Mouse (Mus musculus): ENCODE results near the gene Tusc2.
"Not testable (repeated sequence)": the region's sequence is repeated elsewhere in the genome, so short reads cannot be mapped to it uniquely, and the experiment has no call there.

Gene Tusc2

DNA sequence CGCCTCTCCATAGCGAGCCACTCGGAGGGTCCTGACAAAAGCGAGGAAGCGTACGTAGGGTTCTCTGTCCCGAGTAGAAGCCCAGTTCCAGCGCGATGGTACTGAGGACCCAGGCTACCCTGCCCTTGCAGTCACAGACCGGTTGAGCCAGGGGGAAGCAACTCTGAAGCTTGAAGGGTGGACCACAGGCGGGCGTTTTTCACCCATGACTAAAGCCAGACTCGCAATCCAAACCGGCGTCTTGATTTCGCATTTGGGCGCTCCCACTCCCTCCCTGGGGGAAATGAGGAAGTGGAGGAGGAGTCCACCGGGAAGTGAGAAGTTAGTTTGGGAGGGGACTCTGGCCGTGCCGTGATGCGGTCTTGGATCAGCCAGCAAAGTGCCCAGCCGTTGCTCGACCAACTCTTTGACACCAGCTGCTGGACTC, 8.0 kb upstream of the Tusc2 start:
- H3K4me1 ChIP-seq (replicated peaks; ENCODE audit: low read depth, low read length): peaks cover 62% of the 10 kb centered on the region
- peak overlapping the region; percentile 87 for H3K4me3 ChIP-seq (replicated peaks; ENCODE audit: low read length)
- TF ChIP-seq POU5F1 (IDR thresholded peaks at IDR 0.05; ENCODE audit: borderline replicate concordance, low read length) (no peak), NANOG (IDR thresholded peaks at IDR 0.05; ENCODE audit: borderline replicate concordance, low read length) (no peak), CTCF (conservative IDR thresholded peaks at IDR 0.05; ENCODE audit: low read length) (no peak)
- H3K9me3 ChIP-seq (ENCODE audit: low read length): no peaks in the 10 kb centered on the region
- peaks cover 36% of the 10 kb centered on the region for H3K27me3 ChIP-seq (ENCODE audit: insufficient read depth, low read length)
- H3K36me3 ChIP-seq (ENCODE audit: insufficient read depth, low read length): peaks cover 37% of the 10 kb centered on the region

DNA sequence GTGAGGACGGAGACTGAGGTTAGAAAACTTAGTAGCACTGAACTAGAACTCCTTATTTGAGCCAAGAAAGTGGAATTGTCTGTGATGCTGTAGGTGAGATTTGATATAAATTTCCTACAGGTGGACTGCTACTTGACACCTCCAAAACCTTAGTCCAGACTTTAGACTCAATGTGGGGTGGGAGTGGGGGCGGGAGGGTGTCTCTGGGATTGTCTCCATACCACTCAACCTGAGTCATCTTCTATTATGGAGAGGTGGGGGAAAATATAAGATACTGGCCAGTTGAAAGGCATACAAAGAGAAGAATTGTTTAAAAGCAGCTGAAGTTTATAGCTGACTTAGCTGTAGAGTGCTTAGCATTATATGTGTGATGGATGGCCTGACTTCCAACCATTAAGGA, 7.4 kb upstream of the Tusc2 start:
- Histone ChIP-seq H3K36me3 (ENCODE audit: insufficient read depth, low read length) (peaks cover 44% of the 10 kb centered on the region), H3K9me3 (ENCODE audit: low read length) (no peaks in the 10 kb centered on the region), H3K4me3 (replicated peaks; ENCODE audit: low read length) (peak overlapping the region; percentile 87), H3K27me3 (ENCODE audit: insufficient read depth, low read length) (peaks cover 30% of the 10 kb centered on the region), H3K4me1 (replicated peaks; ENCODE audit: low read depth, low read length) (peaks cover 56% of the 10 kb centered on the region)
- TF ChIP-seq POU5F1 (IDR thresholded peaks at IDR 0.05; ENCODE audit: borderline replicate concordance, low read length): no peak
- no peak for TF ChIP-seq CTCF (conservative IDR thresholded peaks at IDR 0.05; ENCODE audit: low read length)
- no peak for TF ChIP-seq NANOG (IDR thresholded peaks at IDR 0.05; ENCODE audit: borderline replicate concordance, low read length)

DNA sequence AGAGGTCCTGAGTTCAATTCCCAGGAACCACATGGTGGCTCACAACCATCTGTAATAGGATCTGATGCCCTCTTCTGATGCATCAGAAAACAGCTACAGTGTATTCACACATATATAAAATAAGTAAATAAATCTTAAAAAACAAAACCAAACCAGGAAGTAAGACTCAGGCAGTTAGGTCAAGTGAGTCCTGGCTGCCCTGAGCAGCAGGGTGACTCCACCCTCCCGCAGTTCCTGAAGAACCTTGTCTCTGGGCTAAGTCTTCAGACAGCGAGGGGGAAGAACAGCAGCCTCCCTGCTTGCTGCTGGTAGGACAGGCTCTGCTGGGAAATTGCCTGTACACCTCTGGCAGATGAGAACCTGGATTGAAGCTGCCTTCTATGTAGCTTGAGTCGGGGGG, 6.7 kb upstream of the Tusc2 start:
- H3K9me3 ChIP-seq (ENCODE audit: low read length): no peaks in the 10 kb centered on the region
- TF ChIP-seq POU5F1 (IDR thresholded peaks at IDR 0.05; ENCODE audit: borderline replicate concordance, low read length): no peak
- no peak for TF ChIP-seq CTCF (conservative IDR thresholded peaks at IDR 0.05; ENCODE audit: low read length)
- H3K27me3 ChIP-seq (ENCODE audit: insufficient read depth, low read length): peaks cover 23% of the 10 kb centered on the region
- H3K36me3 ChIP-seq (ENCODE audit: insufficient read depth, low read length): peaks cover 51% of the 10 kb centered on the region
- H3K4me1 ChIP-seq (replicated peaks; ENCODE audit: low read depth, low read length): peaks cover 53% of the 10 kb centered on the region
- H3K4me3 ChIP-seq (replicated peaks; ENCODE audit: low read length): no peak overlapping the region

DNA sequence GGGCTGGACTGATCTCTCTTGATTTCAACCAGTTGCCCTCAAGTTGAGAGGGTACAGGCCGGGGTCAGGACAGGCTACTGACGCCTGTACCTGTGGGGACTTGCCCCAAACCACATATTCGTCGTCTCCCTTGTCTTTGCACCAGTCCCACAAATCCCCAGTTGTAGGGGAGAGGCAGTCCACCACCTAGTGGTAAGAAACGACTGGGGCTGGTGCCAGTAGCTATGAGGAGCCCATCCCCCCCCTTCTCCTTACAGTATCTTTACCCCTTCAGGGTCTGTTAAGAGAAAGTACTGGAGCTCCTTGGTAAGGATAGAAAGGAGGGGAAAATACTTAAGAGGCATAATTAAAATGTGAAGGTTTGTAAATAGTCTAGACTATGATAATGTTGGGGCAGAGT, 2.5 kb downstream of the Tusc2 start:
- Histone ChIP-seq H3K4me3 (replicated peaks; ENCODE audit: low read length) (peak overlapping the region; percentile 17; the same call in 1 of the 2 replicates), H3K36me3 (ENCODE audit: insufficient read depth, low read length) (peaks cover 35% of the 10 kb centered on the region), H3K27me3 (ENCODE audit: insufficient read depth, low read length) (peaks cover 21% of the 10 kb centered on the region), H3K4me1 (replicated peaks; ENCODE audit: low read depth, low read length) (peaks cover 72% of the 10 kb centered on the region)
- H3K9me3 ChIP-seq (ENCODE audit: low read length): not testable (repeated sequence)

DNA sequence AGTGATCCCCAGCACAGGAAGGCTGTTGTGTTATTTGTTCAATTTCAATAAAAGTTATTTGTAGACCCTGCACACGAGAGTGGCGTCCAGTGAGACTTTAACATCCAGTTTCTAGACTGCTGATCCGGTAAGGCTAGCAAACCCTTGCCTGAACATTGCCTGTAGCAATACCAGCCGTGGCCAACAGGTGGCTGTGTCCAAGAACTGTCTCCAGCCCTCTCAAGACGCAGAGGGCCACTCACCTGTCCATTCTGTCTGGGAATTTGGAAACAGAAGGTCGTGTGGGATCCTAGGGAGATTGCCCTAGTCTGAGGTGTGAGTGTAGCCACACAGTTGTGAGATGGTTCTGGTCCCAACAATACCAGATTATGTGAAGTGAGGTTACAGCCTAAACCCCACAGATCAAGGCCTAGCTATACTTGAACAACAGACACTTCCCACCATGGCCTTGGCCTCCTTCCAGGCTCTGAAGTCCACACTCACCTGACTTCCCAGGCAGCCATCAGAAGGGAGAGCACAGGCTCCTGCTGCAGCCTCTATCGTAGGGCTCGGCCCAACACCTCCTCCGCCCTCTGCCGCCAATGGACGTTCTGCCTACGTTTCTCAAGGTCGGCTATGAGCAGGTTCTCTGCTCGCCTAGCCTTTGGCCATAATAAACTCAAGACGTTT, 3.1 kb downstream of the Tusc2 start:
- H3K27me3 ChIP-seq (ENCODE audit: insufficient read depth, low read length): peaks cover 27% of the 10 kb centered on the region
- no peaks in the 10 kb centered on the region for H3K9me3 ChIP-seq (ENCODE audit: low read length)
- TF ChIP-seq NANOG (IDR thresholded peaks at IDR 0.05; ENCODE audit: borderline replicate concordance, low read length) (no peak), CTCF (conservative IDR thresholded peaks at IDR 0.05; ENCODE audit: low read length) (peak; percentile 91), POU5F1 (IDR thresholded peaks at IDR 0.05; ENCODE audit: borderline replicate concordance, low read length) (no peak)
- H3K36me3 ChIP-seq (ENCODE audit: insufficient read depth, low read length): peaks cover 33% of the 10 kb centered on the region
- H3K4me1 ChIP-seq (replicated peaks; ENCODE audit: low read depth, low read length): peaks cover 78% of the 10 kb centered on the region
- no peak overlapping the region for H3K4me3 ChIP-seq (replicated peaks; ENCODE audit: low read length)

DNA sequence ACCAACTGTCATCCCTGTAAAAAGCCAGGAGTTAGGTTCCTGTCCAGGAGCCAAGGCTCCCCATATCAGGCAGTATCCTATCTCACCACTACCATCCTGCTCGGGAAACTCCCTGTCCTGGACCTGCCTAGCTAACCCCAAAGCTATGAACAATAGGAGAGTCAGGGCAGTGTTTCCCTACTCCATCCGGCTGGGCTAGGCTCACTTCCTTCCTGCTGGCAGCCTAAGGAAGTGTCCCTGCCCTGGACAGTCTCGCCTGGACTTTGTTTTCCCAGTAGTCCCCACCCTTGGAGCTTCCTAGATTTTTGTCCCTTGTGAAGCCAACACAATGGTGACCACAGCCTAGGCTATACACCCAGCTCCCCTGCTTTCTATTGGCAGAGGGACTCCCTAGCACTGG, 3.8 kb downstream of the Tusc2 start:
- H3K27me3 ChIP-seq (ENCODE audit: insufficient read depth, low read length): peaks cover 28% of the 10 kb centered on the region
- TF ChIP-seq POU5F1 (IDR thresholded peaks at IDR 0.05; ENCODE audit: borderline replicate concordance, low read length) (no peak), NANOG (IDR thresholded peaks at IDR 0.05; ENCODE audit: borderline replicate concordance, low read length) (no peak), CTCF (conservative IDR thresholded peaks at IDR 0.05; ENCODE audit: low read length) (no peak)
- no peak overlapping the region for H3K4me3 ChIP-seq (replicated peaks; ENCODE audit: low read length)
- peaks cover 33% of the 10 kb centered on the region for H3K36me3 ChIP-seq (ENCODE audit: insufficient read depth, low read length)
- peaks cover 80% of the 10 kb centered on the region for H3K4me1 ChIP-seq (replicated peaks; ENCODE audit: low read depth, low read length)
- H3K9me3 ChIP-seq (ENCODE audit: low read length): no peaks in the 10 kb centered on the region

DNA sequence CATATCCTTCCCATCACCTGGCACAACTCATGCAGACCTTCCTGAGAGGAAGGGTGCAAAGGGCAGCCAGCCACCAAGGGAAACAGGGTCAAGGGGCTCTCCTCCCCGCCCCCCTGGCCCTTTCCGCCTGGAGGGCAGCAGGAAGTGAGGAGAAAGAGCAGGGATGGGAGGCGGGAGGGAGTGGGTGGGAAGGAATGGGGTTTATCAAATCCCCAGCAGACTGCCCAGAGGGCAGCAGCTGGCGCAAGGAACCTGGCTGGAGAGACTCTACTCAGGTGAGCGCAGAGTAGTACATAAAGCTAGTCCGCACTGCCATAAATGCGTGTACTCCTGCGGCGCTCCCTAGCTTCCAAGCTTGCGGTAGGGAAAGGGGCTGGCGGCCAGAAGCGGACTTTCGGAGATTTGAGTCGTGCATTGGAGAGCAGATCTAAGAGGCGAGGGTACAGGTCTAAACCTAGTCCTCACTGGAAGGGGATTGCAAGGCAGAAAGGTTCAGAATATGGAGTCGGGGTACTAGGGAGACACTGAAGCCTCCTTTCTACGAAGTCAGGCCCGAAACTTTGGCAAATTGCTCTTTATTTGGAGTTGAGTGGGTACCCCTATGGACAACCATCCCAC, 4.8 kb downstream of the Tusc2 start, which contains the start of gene Hyal2:
Gene Hyal2 (plus strand): TSS at position 244 of the 618 bp plus-strand sequence.
- no peaks in the 10 kb centered on the region for H3K9me3 ChIP-seq (ENCODE audit: low read length)
- H3K36me3 ChIP-seq (ENCODE audit: insufficient read depth, low read length): peaks cover 37% of the 10 kb centered on the region
- H3K27me3 ChIP-seq (ENCODE audit: insufficient read depth, low read length): peaks cover 28% of the 10 kb centered on the region
- no peak for TF ChIP-seq CTCF (conservative IDR thresholded peaks at IDR 0.05; ENCODE audit: low read length)
- TF ChIP-seq POU5F1 (IDR thresholded peaks at IDR 0.05; ENCODE audit: borderline replicate concordance, low read length): no peak
- TF ChIP-seq NANOG (IDR thresholded peaks at IDR 0.05; ENCODE audit: borderline replicate concordance, low read length): no peak
- peak within 1 kb of the TSS; percentile 89 for H3K4me3 ChIP-seq (replicated peaks; ENCODE audit: low read length)
- H3K4me1 ChIP-seq (replicated peaks; ENCODE audit: low read depth, low read length): peaks cover 76% of the 10 kb centered on the region

DNA sequence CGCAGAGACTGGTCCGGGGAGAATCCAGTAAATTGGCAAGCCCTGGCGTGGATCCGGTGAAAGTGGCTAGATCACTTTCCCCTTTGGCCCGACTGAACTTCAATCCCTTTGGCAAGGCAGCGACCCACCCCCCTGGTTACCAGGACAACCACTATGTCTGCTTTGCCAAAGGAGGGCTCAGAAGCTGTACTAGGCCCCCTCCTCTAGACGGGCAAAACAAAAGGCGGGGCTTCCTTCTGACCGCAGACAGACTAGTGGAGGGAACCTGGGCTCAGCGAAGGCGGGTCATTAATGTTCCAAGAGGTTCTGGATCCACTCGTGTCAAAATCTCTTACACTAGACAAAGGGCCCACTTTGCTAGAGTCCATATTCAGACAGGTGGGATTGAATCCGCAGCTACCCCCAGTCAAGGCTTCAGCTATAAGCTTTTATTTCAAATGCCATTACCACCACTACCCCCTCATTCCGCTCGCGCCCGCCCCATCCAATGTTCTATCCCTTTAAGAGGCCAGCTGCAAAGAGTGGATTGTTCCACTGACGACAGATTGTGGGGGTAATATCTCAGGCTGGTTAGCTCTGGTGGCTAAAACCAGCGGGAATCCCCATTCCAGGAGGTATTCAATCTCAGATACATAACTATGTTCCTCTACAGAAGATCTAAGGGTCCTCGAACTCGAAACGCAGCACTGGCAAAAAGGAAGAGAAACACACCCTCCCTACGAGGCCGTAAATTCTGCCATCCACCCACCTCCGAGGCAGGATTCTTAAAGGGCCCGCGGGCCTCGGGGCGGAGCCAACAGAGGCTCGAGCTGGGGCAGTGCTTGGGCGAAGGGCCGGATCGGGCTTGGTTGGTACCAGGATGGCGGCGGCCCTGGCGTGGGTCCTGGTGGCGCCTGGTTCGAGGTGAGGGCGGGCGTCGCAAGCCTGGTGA, 5.5 kb downstream of the Tusc2 start:
- Histone ChIP-seq H3K27me3 (ENCODE audit: insufficient read depth, low read length) (peaks cover 28% of the 10 kb centered on the region), H3K9me3 (ENCODE audit: low read length) (no peaks in the 10 kb centered on the region), H3K4me3 (replicated peaks; ENCODE audit: low read length) (peak overlapping the region; percentile 89), H3K36me3 (ENCODE audit: insufficient read depth, low read length) (peaks cover 43% of the 10 kb centered on the region), H3K4me1 (replicated peaks; ENCODE audit: low read depth, low read length) (peaks cover 72% of the 10 kb centered on the region)
- no peak for TF ChIP-seq CTCF (conservative IDR thresholded peaks at IDR 0.05; ENCODE audit: low read length)
- TF ChIP-seq POU5F1 (IDR thresholded peaks at IDR 0.05; ENCODE audit: borderline replicate concordance, low read length): no peak
- no peak for TF ChIP-seq NANOG (IDR thresholded peaks at IDR 0.05; ENCODE audit: borderline replicate concordance, low read length)

Measured in E14TG2a.4 (cell line).